Mouse (Mus musculus): Measurements from ENCODE around the gene Phf19. TPM values are rescaled to one million over a fixed set of nuclear protein-coding genes. Genes with fewer than 3 reads are reported as not detected.

Gene Phf19
- total RNA-seq, 2 experiments from 2014 or later: 2.2 to 2.4 TPM

- DNase-seq: no peak
These were observed 16.9 kb downstream of the Phf19 start for GRCm38 (mm10) chr2:34896821-34897460.

GRCm38 (mm10) chr2:34895503-34896113 is 18.2 kb downstream of the Phf19 start:
- DNase-seq: no peak

GRCm38 (mm10) chr2:34893950-34894349 is 19.9 kb downstream of the Phf19 start:
- no peak for DNase-seq

- DNase-seq: no peak
These were observed 29.6 kb downstream of the Phf19 start for GRCm38 (mm10) chr2:34884186-34884585.

GRCm38 (mm10) chr2:34883190-34883589 is 30.6 kb downstream of the Phf19 start:
- no peak for DNase-seq

GRCm38 (mm10) chr2:34882757-34883156 is 31.1 kb downstream of the Phf19 start:
- no peak for DNase-seq

- DNase-seq: no peak
These were observed 33.8 kb downstream of the Phf19 start for GRCm38 (mm10) chr2:34880054-34880453.

- no peak for DNase-seq
These were observed 38.9 kb downstream of the Phf19 start, which contains the start of gene Psmd5 for GRCm38 (mm10) chr2:34874816-34875345. Gene Psmd5, minus strand, starts transcription at chr2:34874968.

- DNase-seq: peak in 1 of 2 experiments; percentile 14
These were observed 39.6 kb downstream of the Phf19 start, which contains the start of gene Cutal for GRCm38 (mm10) chr2:34874271-34874670. Gene Cutal, plus strand, starts transcription at chr2:34874396.

GRCm38 (mm10) chr2:34870520-34871474 is 43.0 kb downstream of the Phf19 start:
- peak; percentile 94 to 95 for DNase-seq

- DNase-seq: no peak
These were observed 44.1 kb downstream of the Phf19 start for GRCm38 (mm10) chr2:34869680-34870079.

GRCm38 (mm10) chr2:34857728-34858127 is 56.1 kb downstream of the Phf19 start:
- no peak for DNase-seq

GRCm38 (mm10) chr2:34855265-34855664 is 58.6 kb downstream of the Phf19 start:
- no peak for DNase-seq

- DNase-seq: no peak
These were observed 66.1 kb downstream of the Phf19 start for GRCm38 (mm10) chr2:34847702-34848101.

Other genes starting within 250 kb of the Phf19 start
- 10 to 100 TPM; 57.9 to 62.0 TPM for gene Gapvd1, start 158.8 kb downstream of the Phf19 start, total RNA-seq (2021)
- 100 to 1,000 TPM; 651 to 795 TPM for gene Hspa5, start 142.1 kb downstream of the Phf19 start, total RNA-seq (2021)
- gene Rabepk, start 114.1 kb downstream of the Phf19 start, total RNA-seq (2021): 10 to 100 TPM; 27.6 to 29.7 TPM
- 10 to 100 TPM; 71.5 to 71.6 TPM for gene Fbxw2, start 87.7 kb downstream of the Phf19 start, total RNA-seq (2021)
- gene Gm34653, start 81.0 kb downstream of the Phf19 start, total RNA-seq (2021): not detected
- under 1 TPM; 0.20 to 0.86 TPM for gene Cutal, start 39.6 kb downstream of the Phf19 start, total RNA-seq (2021)
- gene Psmd5, start 39.1 kb downstream of the Phf19 start, total RNA-seq (2021): 10 to 100 TPM; 38.4 to 44.6 TPM
- gene Traf1, start 47.7 kb upstream of the Phf19 start, total RNA-seq (2021): 1 to 10 TPM; 1.3 to 2.2 TPM
- under 1 TPM in 1 of 2 experiments, not detected in 1; 0.83 TPM for gene Hc, start 147.4 kb upstream of the Phf19 start, total RNA-seq (2021)
- under 1 TPM; 0.26 to 0.40 TPM for gene AI182371, start 187.5 kb upstream of the Phf19 start, total RNA-seq (2021)
- 10 to 100 TPM; 12.0 to 14.6 TPM for gene Cntrl, start 195.5 kb upstream of the Phf19 start, total RNA-seq (2021)

Data from adrenal gland, postnatal 36 days (tissue).